Mouse (Mus musculus): ENCODE results near the gene B2m. TPM values are rescaled to one million over a fixed set of nuclear protein-coding genes. Genes with fewer than 3 reads are reported as not detected.
"Not testable (repeated sequence)": the region's sequence is repeated elsewhere in the genome, so short reads cannot be mapped to it uniquely, and the experiment has no call there.

B2m gene
- 24.9 and 99.6 TPM in 2 replicates for polyA plus RNA-seq (2012; ENCODE audit: insufficient read depth, low replicate concordance)

DNA sequence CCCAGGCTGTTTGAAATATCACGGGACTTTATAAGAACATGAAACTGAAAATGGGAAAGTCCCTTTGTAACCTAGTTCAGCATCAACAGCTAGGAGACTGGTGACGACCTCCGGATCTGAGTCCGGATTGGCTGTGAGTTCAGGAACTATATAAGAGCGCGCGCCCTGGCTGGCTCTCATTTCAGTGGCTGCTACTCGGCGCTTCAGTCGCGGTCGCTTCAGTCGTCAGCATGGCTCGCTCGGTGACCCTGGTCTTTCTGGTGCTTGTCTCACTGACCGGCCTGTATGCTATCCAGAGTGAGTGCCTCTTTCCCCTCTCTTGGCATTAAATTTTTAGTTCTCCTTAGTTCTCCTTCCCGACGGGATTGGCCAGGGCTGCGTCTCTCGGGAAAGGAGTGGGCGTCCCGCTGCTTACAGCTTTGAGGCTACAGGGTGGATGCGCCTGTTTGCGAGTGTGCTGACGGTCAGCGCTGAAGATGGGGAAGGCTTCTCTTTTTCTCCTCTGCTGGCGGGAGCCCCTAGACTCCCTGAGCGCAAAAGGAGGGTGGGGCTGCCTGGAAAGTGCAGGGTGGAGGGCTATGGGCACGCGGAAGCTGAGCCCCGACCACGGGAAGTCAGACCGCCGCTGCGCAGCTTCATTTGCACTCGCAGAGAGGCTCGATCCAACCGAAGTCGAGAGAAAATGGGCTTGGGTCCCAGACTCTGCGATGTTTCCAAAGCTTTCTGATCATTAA, at the start of gene B2m:
Gene B2m, plus strand, starts transcription at position 179 of the 734 bp plus-strand sequence.
- TF ChIP-seq FLI1 (IDR thresholded peaks at IDR 0.05; ENCODE audit: low read length): no peak
- TF ChIP-seq GATA1 (IDR thresholded peaks at IDR 0.05; ENCODE audit: borderline replicate concordance, low read length): no peak

DNA sequence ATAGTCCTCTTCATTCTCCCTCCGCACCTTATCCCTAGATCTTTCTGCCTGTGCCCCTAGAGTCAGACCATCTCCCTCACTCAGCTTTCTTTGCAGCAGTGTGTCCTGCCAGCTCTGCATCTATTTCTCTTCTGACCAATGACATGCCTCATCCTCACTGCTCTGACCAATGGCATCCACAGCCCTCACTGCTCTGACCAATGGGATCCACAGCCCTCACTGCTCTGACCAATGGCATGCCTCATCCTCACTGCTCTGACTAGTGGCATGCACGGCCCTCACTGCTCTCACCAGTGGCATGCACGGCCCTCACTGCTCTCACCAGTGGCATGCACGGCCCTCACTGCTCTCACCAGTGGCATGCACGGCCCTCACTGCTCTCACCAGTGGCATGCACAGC, 49.8 kb upstream of the B2m start:
- not testable (repeated sequence) for H3K9me3 ChIP-seq; H3K4me1 ChIP-seq; H3K27me3 ChIP-seq (replicated peaks)
- H3K36me3 ChIP-seq (replicated peaks; ENCODE audit: low read length): peaks cover 95% of the 10 kb centered on the region
- peak overlapping the region; percentile 56 for H3K4me3 ChIP-seq (replicated peaks)

More for the DNA sequence above, at the start of gene B2m:
- peaks cover 30% of the 10 kb centered on the region for H3K36me3 ChIP-seq (replicated peaks; ENCODE audit: low read length)
- no peaks in the 10 kb centered on the region for H3K9me3 ChIP-seq
- peaks cover 51% of the 10 kb centered on the region for H3K4me1 ChIP-seq
- peak within 1 kb of the TSS; percentile 95 for H3K4me3 ChIP-seq (replicated peaks)
- H3K27me3 ChIP-seq (replicated peaks): no peaks in the 10 kb centered on the region

DNA sequence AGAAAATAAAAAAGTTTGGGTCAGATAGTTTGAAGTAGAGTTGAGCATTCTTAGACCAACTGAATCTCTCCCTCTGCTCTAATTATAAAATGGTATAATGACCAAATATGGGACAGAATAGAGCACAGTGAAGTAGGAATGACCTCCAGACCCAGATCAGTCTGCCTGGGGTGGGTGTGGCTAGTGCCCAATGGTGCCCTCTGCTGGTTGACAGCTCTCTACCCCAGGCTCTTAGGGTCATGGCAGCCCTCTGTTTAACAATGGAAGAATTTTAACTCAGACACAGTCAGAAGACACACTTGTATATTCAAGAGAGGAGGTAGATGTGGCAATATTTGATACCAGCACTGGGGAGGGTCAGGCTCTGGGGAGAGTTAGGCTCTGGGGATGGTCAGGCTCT, 45.4 kb upstream of the B2m start:
- Histone ChIP-seq H3K9me3 (no peaks in the 10 kb centered on the region), H3K36me3 (replicated peaks; ENCODE audit: low read length) (peaks cover 82% of the 10 kb centered on the region), H3K4me1 (no peaks in the 10 kb centered on the region), H3K4me3 (replicated peaks) (no peak overlapping the region), H3K27me3 (replicated peaks) (no peaks in the 10 kb centered on the region)
- TF ChIP-seq FLI1 (IDR thresholded peaks at IDR 0.05; ENCODE audit: low read length) (no peak), GATA1 (IDR thresholded peaks at IDR 0.05; ENCODE audit: borderline replicate concordance, low read length) (no peak)

DNA sequence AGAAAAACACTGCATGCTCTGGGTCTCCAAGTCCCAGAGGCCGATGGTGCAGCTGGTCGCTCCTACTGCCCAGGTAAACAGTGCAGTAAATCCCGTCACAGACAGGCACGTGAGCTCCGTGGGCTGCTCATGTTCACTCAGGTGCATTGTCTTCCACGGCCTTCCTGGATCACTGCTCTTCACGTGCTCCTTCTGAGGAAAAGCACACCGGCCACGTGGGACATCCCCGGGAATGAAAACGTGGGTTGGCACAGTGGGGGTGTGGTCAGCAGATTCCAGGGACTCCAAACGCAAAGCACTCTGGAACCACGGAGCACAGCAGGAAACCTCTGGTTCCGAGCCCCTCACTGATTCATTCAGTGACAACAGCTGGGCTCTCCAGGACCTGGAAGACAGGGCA, 39.4 kb upstream of the B2m start:
- no peaks in the 10 kb centered on the region for H3K9me3 ChIP-seq
- no peaks in the 10 kb centered on the region for H3K4me1 ChIP-seq
- no peaks in the 10 kb centered on the region for H3K27me3 ChIP-seq (replicated peaks)
- H3K4me3 ChIP-seq (replicated peaks): no peak overlapping the region
- TF ChIP-seq GATA1 (IDR thresholded peaks at IDR 0.05; ENCODE audit: borderline replicate concordance, low read length) (no peak), FLI1 (IDR thresholded peaks at IDR 0.05; ENCODE audit: low read length) (no peak)
- H3K36me3 ChIP-seq (replicated peaks; ENCODE audit: low read length): peaks cover 78% of the 10 kb centered on the region

DNA sequence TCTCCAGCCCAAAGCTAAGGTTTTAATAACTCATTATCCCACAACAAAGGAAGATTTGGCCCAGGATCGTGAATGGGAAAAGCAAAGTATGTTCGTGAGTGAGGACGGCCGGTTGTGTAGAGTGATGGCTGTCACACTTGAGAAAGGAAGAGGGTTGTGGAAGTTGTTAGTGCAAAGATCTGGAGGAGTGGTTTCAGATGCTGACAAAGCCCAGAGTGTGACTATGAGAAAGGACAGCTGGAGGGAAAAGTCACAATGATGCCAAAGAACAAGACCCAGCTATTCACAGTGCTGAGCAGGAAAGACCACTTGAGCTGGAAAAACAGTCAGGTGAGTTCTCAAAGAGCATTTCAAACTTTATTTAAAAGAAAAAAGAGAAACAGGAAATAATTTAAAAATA, 37.8 kb upstream of the B2m start:
- Histone ChIP-seq H3K36me3 (replicated peaks; ENCODE audit: low read length) (peaks cover 80% of the 10 kb centered on the region), H3K9me3 (no peaks in the 10 kb centered on the region), H3K27me3 (replicated peaks) (no peaks in the 10 kb centered on the region), H3K4me3 (replicated peaks) (no peak overlapping the region), H3K4me1 (no peaks in the 10 kb centered on the region)
- TF ChIP-seq GATA1 (IDR thresholded peaks at IDR 0.05; ENCODE audit: borderline replicate concordance, low read length): no peak
- TF ChIP-seq FLI1 (IDR thresholded peaks at IDR 0.05; ENCODE audit: low read length): no peak

DNA sequence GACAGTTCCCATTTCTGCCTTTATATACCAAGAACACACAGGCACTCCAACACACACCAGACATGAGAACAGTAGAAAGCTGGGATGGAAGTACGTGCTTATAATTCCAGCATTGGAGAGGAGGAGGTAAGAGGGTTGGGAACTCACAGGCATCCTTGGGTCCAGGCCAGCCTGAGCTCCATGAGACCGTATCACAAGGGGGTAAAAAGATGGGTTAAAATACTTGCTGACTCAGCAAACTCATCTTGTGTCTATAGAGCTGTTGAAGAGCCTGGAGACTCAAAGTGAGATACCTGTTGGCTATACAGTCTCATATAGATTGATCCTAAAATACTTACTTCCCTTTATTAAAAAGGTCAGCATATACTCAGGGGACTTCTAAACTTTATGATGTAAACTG, 30.6 kb upstream of the B2m start:
- peak overlapping the region; percentile 38 for H3K4me3 ChIP-seq (replicated peaks)
- no peak for TF ChIP-seq GATA1 (IDR thresholded peaks at IDR 0.05; ENCODE audit: borderline replicate concordance, low read length)
- no peak for TF ChIP-seq FLI1 (IDR thresholded peaks at IDR 0.05; ENCODE audit: low read length)
- peaks cover 26% of the 10 kb centered on the region for H3K4me1 ChIP-seq
- peaks cover 24% of the 10 kb centered on the region for H3K36me3 ChIP-seq (replicated peaks; ENCODE audit: low read length)
- H3K9me3 ChIP-seq: no peaks in the 10 kb centered on the region
- no peaks in the 10 kb centered on the region for H3K27me3 ChIP-seq (replicated peaks)

DNA sequence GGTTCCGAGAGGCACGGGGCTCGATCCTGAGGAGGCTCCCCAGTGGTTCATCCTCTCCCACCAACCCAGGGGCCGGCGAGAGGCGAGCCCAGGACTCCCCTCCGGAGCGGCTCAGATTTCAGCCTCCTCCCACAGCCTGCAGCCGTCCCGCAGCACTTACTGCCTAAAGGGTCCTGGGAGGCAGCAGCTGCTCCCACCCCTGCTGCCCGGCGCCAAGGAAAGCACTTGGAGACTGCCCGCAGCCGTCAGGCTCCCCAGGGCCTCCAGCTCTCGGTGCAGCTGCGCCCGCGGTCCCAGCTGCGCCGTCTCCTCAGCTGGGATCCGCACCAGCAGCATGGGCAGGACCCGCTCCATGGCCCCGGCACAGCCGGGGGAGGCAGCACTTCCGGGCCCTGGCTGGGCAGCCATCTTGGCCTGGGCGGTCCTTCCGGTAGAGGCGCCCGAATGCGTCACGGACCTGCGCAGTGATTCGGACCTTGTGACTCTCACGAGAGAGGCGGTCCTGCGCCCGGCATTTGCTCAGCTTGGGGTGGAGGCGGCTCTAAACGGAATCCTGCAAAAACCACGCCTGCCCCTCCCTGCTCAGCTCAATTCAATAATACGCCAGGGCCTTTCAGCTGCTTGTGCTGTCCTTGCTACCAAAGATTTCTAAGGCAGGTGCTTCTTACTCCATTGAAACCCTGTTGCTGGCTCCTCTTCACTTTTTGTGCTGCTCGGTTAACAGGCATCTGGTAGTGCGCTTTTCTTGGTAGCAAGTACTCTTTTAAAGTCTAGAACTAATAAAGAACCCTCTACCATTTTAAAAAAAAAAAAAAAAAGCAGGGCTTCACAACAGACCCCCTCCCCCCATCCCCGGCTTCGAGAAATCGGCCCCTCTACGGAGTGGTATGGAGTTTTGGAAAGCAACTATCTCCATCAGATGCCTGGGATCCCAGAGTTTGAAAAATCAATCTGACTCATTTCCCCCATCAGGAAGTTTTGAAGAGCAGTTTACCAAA, 29.2 kb upstream of the B2m start, which contains the start of gene Spg11:
Gene Spg11, minus strand, starts transcription at position 426 of the 998 bp plus-strand sequence.
- H3K4me3 ChIP-seq (replicated peaks): peak within 1 kb of the TSS; percentile 98
- peaks cover 31% of the 10 kb centered on the region for H3K4me1 ChIP-seq
- H3K27me3 ChIP-seq (replicated peaks): no peaks in the 10 kb centered on the region
- peak; percentile 44; the same call in 1 of the 2 replicates for TF ChIP-seq FLI1 (IDR thresholded peaks at IDR 0.05; ENCODE audit: low read length)
- no peak for TF ChIP-seq GATA1 (IDR thresholded peaks at IDR 0.05; ENCODE audit: borderline replicate concordance, low read length)
- H3K36me3 ChIP-seq (replicated peaks; ENCODE audit: low read length): peaks cover 15% of the 10 kb centered on the region
- H3K9me3 ChIP-seq: no peaks in the 10 kb centered on the region

DNA sequence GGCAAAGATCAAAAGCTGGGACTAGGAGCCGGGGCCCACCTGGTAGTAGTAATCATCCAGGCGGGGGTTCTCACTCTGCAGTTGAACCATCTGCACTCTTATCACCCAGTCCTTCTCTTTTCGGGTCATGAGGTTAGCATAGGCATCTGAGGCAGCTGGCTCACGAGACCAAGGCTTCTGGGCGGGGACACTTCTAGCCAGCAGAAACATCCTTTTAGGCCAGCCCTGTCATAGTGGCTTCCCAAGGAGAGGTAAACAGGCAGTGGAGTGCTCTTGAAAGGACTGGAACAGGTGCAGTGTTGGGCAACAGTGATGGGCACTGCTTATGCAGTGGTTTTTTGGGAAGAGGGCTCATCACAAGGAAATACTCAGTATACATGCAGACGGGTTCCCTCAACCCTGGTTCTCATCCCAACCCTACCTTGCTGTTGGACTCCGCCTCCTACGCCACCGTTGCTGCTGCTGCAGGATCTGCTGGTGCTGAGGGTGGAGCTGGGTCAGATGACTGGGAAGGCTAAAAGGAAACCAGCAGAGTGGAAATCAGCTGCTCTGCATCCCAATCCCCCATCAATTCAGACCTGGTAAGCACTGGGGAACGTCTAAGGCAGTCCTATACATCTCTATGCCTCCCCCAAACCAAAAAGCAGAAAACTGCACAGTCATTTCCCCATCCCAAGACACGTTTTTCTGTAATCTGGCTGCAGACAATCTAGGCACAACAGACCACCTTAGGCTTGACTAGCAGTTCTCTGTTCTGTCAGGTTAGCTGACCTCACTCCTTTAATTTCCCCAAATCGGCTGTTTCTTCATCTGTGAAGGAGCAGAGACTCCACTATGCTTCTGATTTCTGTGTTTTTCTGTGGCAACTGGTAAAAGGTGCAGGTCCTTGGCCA, 21.6 kb upstream of the B2m start:
- no peaks in the 10 kb centered on the region for H3K9me3 ChIP-seq
- H3K36me3 ChIP-seq (replicated peaks; ENCODE audit: low read length): no peaks in the 10 kb centered on the region
- peak overlapping the region; percentile 60 for H3K4me3 ChIP-seq (replicated peaks)
- peaks cover 44% of the 10 kb centered on the region for H3K27me3 ChIP-seq (replicated peaks)
- TF ChIP-seq FLI1 (IDR thresholded peaks at IDR 0.05; ENCODE audit: low read length) (no peak), GATA1 (IDR thresholded peaks at IDR 0.05; ENCODE audit: borderline replicate concordance, low read length) (no peak)
- H3K4me1 ChIP-seq: peaks cover 46% of the 10 kb centered on the region

DNA sequence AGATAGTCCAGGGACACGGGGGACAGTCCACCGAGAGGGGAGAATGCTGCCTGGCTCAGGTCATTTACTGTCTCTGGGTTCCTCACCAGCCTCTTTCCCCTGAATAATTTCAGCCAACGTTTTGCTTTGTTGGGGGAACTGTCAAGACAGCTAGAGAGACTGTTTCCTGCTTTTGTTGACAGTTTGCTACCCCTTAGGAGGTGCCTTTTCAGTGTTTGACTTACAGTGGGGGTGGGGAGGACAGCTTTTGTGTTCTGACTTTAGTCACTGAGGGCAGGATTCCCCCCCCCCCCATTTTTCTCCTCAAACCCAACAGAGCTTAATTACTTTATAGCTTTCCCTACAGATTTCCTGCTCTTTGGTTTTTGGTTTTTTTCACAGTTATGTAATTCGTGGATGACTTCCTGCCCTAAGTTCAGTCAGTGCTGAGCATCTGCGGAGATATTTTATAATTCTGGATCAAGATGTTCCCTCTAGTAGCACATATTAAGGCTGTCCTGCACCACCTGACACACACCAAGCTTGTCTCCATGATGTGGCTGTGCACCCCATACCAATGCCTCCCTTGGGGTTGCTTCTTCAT, 20.6 kb upstream of the B2m start:
- peaks cover 43% of the 10 kb centered on the region for H3K4me1 ChIP-seq
- H3K27me3 ChIP-seq (replicated peaks): peaks cover 44% of the 10 kb centered on the region
- no peak overlapping the region for H3K4me3 ChIP-seq (replicated peaks)
- TF ChIP-seq FLI1 (IDR thresholded peaks at IDR 0.05; ENCODE audit: low read length) (no peak), GATA1 (IDR thresholded peaks at IDR 0.05; ENCODE audit: borderline replicate concordance, low read length) (no peak)
- H3K36me3 ChIP-seq (replicated peaks; ENCODE audit: low read length): no peaks in the 10 kb centered on the region
- no peaks in the 10 kb centered on the region for H3K9me3 ChIP-seq

All from megakaryocyte, embryonic 14.5 days (primary cell).